Mouse (Mus musculus) adrenal gland, adult 2 months (tissue): Measurements from ENCODE around the gene BC004004. TPM values are rescaled to one million over a fixed set of nuclear protein-coding genes. Genes with fewer than 3 reads are reported as not detected.
"Not testable (repeated sequence)": the region's sequence is repeated elsewhere in the genome, so short reads cannot be mapped to it uniquely, and the experiment has no call there.

Source experiments
- DNase-seq: peaks from one replicate; pipeline ENCODE4 v3.0.0; 2021
- long read RNA-seq: library from polyadenylated mRNA; stranded (forward); transcript quantifications from one replicate; pipeline ENCODE4 v2.0.0, GENCODE M21; 2021
- polyA plus RNA-seq: library from polyadenylated mRNA; depleted of rRNA; stranded (reverse); fragments of >200 nt; gene quantifications from 2 replicates; pipeline ENCODE4 v1.2.3, GENCODE M21; 2012; rRNA removed
- total RNA-seq, 2 experiments: library from RNA; stranded (reverse); gene quantifications; 2 replicates each; pipeline ENCODE4 v1.2.3; 2021

BC004004 gene
- total RNA-seq (100 to 1,000 TPM; 146 to 151 TPM), polyA plus RNA-seq (49.7 and 54.1 TPM in 2 replicates)
- long read RNA-seq, full-length matches to known transcripts: 89 of 105 reads
- long read RNA-seq, partial matches to known transcripts: 3 of 105 reads
- long read RNA-seq, other reads (novel, unspliced or antisense): 13 of 105 reads

GRCm38 (mm10) chr17:29268682-29269348 lies at the start of gene BC004004:
TSS of gene BC004004 (plus strand) at chr17:29268788.
- peak; percentile 97 for DNase-seq

DNA sequence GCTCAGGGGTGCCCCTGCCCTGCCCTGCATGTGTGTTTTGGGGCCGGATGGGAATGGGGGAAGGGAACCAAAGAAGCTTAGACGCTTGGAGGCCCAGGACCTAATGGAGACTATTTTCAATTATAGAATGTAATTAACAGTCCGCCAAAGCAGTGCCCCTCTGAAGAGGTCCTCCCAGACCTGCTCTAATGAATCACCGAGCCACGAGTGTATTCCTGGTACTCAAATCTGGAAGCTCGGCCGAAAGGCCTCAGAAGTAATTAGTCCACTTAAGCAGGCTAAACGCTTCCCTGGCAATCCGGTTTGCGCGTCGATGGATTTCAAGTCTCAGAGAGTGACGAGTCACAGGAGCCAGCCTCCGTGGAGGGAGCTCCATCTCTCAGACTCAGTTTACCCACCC lies 48.0 kb upstream of the BC004004 start:
- no peak for DNase-seq

DNA sequence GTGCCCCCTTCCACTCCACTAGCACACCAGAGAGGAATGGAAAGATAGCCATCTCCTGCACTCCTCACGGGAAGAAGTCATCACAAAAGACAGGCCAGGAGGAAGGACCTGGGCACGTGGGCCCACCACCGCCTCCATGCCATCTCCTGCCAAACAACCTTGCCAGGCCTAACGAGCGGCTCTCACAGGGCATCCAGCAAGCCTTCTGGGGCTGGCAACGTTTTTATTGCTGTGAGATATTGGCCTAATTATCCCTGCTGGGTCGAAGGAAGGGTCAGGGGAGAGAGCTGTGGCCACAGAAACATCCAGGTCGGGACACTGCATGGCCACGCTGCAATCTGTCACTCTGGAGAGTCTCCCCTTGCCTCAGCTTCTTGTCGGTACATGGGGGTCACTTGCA lies 37.5 kb upstream of the BC004004 start:
- no peak for DNase-seq

- no peak for DNase-seq
Measured at GRCm38 (mm10) chr17:29236111-29236510, 32.5 kb upstream of the BC004004 start.

DNA sequence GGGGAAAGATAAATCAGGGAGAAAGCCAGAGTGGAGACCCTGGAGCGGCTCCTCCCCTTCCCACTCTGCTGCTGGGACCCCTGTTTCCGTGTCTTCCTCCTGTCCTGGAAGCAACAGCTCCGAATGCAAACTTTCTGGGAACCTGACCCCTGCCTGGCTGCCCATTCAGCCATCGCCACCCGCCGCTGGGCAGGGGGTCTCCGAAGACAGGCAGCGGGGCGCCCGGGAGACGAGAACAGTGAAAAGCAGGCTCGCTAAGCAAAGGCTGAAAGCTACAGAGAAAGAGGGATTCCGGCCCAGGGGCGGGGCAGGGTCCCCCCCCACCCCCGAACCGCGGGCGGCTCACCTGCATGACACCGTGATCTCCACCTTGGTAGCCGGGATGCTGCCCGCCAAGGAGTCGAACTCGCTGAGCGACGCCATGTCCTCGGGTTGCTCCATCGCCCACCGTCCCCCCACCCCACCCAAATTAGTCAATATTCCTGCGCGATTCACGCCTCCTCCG lies 31.3 kb upstream of the BC004004 start:
- DNase-seq: no peak

GRCm38 (mm10) chr17:29237772-29238420 lies 30.7 kb upstream of the BC004004 start, which contains the start of gene Cpne5:
TSS of gene Cpne5 (minus strand) at chr17:29238167.
- DNase-seq: no peak

DNA sequence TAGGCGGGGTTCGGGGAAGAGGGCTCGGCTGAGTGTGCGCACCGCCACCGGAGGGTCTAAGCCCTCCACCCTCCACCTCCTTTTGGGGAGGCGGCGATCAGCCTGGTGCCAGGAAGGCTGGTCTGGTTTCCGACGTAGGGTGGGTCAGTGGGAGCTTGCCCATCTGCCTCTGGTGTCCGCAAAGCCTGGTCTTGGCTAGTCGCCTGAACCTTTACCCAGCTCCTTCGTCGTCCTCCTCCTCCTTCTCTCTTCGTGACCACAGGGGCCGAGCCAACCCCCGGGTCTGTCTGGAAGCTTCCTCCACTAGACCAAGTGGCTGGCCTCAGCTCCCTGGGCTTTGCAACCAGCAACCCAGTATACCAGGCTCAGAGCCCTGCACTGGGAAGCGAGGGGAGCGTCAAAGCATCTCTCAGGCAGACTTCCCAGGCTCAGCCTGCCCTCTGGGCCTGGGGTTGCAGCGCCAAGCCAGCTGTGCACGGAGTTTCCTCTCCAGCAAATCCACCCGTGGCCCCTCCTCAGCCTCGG lies 30.1 kb upstream of the BC004004 start:
- DNase-seq: no peak

GRCm38 (mm10) chr17:29244912-29245311 lies 23.7 kb upstream of the BC004004 start:
- no peak for DNase-seq

DNA sequence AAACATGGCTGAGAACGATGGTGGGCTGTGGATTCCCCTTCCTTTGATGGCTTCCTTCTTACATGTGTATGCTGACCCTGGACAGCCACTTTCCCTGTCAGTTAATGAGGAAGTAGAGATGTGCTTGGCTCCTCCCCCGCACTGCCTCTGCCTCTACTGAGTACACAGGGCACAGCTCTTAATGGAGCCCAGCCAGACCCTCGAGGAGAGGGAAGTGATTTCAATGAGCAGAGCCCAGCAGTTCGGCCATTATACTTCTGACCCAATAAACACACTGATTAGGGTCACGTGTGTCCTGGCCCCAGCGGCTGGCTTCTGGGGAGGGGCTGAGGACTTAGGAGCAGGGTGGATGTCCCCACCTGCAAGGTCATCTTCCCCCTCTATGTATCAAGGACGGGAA lies 22.9 kb upstream of the BC004004 start:
- DNase-seq: no peak

GRCm38 (mm10) chr17:29246602-29247001 lies 22.0 kb upstream of the BC004004 start:
- DNase-seq: peak; percentile 54

- no peak for DNase-seq
Measured at GRCm38 (mm10) chr17:29247881-29248280, 20.7 kb upstream of the BC004004 start.

GRCm38 (mm10) chr17:29249512-29249911 lies 19.1 kb upstream of the BC004004 start:
- DNase-seq: peak; percentile 82

DNA sequence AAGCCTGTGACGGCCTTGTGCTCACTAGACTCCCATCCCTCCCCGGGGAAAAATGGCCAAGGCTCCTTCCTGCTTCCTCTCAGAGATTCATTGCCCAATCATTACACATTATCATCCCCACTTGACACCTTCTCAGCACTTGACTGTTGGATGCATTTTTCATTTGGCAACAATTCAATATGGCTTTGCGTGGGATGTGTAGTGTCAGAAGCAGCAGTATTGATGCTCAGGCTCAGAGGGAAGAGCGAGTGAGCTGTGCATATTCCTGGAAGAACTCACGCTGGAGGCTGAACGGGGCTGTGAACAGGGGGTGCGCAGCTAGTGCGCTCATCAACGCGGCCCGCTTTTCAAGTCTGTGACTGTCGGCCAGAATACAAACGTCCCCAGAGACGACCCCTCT lies 17.6 kb upstream of the BC004004 start:
- not testable (repeated sequence) for DNase-seq

DNA sequence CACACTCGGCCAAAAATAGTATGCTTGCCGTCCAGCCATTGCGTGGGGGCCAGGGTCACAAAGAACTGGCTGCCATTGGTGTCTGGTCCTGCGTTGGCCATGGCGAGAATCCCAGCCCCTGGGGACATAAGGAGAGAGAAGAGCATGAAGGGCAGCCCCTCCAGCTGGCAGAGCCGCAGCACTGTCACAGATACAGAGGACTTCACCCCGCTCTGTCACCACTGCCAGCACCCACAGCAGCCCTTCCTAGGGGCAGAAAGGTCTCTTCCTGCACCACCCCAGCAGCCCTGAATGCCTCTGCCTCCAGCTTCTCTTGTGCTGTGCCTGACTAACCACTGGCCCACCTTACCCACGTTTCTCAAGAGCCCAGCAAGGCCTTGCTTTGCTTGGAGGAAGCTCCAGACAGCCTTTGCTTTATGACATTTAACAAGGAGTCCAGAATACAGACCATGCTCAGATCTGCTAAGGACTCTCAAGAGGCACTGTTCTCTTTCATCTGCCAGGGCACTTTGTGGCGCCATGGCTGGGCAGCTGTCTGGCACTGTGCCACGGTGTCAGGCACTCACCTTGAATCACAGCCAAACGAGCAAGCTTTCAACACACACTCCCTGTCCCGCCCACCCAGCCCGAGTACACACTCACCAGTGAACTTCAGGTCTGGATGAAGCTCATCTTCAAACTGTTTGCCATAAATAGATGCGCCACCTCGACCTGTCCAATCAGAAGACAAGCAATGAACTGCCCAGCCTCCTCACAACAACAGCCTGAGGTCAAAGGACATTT lies 16.8 kb upstream of the BC004004 start:
- DNase-seq: peak; percentile 93

DNA sequence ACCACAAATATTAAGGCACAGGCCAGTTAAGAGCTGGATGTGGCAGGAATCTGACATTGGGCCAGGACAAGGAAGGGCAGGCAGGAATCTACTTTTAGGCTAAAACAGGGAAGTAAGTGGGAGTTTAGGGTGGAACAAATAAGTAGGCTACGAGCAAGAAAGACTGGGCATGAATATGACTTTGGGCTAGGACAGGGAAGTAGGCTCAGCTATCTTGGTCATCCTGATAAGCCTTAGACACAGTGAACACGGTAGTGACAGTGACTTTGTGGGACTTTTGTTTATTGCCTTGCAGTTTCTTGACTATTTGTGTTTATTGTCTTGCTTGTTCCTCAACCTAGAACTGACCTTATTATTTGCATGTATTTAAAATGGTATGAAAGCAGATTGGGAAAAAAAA lies 15.4 kb upstream of the BC004004 start:
- no peak for DNase-seq

GRCm38 (mm10) chr17:29253684-29254083 lies 14.9 kb upstream of the BC004004 start:
- DNase-seq: no peak

- DNase-seq: not testable (repeated sequence)
Measured at GRCm38 (mm10) chr17:29254784-29255183, 13.8 kb upstream of the BC004004 start.

DNA sequence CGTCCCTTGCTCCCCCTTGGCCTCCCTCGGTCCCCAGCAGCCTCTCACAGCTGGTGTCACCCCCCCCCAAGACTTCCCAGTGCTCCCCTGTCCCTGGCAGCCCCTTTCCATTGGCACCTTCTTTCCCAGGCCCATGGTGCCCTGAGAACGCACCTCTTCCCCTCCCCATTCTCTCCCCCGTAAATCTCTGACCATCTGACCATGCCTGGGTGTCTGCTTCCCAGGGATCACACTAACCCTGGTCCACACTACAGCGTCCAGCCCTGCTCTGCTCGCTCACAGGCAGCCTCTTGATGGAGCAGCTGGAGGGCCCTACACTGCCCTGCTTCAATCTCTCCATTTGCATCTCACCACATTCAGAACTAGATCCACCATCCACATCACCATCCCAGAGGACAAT lies 12.1 kb upstream of the BC004004 start:
- DNase-seq: no peak

DNA sequence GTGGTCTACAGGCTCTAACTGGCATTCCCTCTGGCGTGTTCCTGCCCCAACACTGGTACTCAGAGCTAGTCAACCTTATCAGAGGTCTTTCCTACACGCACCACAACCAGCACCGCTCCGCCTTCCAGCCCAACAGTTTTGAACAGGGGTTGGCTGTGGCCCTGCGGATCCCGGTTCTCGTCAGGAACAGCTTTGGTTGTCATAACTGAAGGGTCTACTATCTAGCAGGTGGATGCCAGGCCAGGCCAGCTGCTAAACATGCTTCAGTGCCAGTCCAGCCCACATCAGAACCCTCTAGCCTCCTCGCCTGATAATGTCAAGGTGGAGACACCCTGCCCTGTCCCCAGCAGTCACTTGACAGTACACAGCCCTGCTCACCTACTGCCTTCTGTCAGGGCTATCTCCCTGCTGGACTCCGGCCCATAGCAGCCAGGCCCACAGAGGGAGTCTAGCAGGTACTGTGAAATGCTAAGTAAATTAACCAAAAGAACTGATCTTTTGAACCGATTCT lies 11.5 kb upstream of the BC004004 start:
- no peak for DNase-seq

DNA sequence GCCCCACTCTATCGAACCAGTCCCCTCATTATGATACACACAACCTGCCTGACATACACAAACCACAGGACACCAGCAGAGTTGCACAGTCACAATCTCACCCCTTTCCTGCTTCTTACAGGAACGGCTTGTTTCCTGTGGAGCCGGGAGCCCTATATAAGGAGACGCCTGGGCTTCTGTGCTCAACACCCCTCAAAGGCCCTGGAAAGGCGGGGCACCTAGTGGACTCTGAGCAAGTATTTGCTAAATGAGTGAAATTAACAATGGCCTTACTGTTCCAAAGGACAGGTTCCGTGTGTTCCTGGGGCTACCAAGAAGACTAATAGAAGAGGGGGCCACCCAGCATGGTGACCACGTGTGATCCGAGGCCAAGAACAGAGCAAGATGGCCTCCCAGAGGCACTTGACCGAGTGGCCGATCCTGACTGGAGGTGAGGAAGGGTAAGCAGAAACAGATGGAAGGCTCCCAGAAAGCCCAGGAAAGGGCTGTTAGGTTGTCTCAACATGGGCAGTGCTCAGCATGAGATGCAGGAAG lies 10.5 kb upstream of the BC004004 start:
- no peak for DNase-seq

DNA sequence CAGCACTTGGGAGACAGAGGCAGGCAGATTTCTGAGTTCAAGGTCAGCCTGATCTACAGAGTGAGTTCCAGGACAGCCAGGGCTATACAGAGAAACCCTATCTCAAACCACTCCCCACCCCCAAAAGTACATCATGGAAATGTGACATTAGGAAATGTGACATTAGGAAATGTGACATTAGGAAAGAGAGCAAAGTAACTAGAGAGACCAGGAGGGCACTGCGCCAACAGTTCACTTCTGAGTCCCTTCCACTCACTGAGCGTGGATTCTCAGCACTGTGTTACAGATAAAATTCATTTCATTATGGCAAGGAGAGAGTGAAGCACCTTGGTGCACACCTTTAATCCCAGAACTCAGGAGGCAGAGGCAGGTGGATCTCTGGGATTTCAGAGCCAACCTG lies 9.7 kb upstream of the BC004004 start:
- DNase-seq: no peak

DNA sequence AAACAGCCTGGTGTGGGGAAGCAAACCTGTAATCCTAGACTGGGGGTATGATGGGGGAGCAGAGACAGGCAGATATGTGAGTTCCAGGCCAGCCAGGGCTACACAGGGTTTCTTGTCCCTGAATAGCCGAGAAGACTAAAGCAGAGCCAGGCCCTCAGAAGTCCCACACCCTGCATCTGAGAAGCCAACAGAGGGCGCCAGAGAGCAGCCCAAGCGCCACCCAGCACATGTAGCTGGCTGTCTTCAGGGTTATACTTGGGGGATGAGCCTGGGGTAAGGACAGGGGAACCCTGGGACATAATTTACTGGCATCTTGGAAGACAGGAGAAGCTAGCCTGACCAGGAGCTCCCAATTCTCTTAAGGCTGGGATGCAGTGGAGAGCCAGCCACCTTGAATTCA lies 9.1 kb upstream of the BC004004 start:
- DNase-seq: peak; percentile 81
